In genomic region chr1:151250529-151251193, GRCm38 (mm10) we compare ENCODE assay signal across 7 mouse cellular contexts. TPM values are rescaled to one million over a fixed set of nuclear protein-coding genes. Genes with fewer than 3 reads are reported as not detected.
DNase-seq lines count a peak whose midpoint lies in the region; ATAC-seq lines count a peak whose summit lies in the region.

No protein-coding gene starts in this region.

- 47% methylated on average over 18 of the region's 18 CpGs for WGBS in intestine, embryonic 14.5 days

- DNase-seq in ES-CJ7 (ENCODE audit: low read depth, low spot score), result peak; percentile 41
- peak; percentile 36 for DNase-seq in adrenal gland, postnatal 10 days
- DNase-seq in gastrocnemius, postnatal 36 days, result peak; percentile 44 to 45
- DNase-seq in intestine, embryonic 14.5 days (ENCODE audit: low spot score), result peak; percentile 59
- peak; percentile 59 to 74 for DNase-seq in left cerebral cortex, postnatal 14 days (ENCODE audit: low spot score in 2 of 2)
- DNase-seq in spleen, postnatal 36 days (ENCODE audit: low spot score in 2 of 2), result peak; percentile 61 to 65

- H3K27me3 ChIP-seq in intestine, embryonic 14.5 days (replicated peaks; ENCODE audit: control insufficient read depth, insufficient read depth, low read length), result no peaks in the 10 kb centered on the region

- H3K36me3 ChIP-seq in intestine, embryonic 14.5 days (ENCODE audit: control insufficient read depth, insufficient read depth, low read length), result no peaks in the 10 kb centered on the region

- no peak overlapping the region for H3K27ac ChIP-seq in intestine, embryonic 14.5 days (ENCODE audit: low read depth)

- ATAC-seq in intestine, embryonic 14.5 days (replicated peaks; ENCODE audit: low FRiP score, low TSS enrichment, low read depth), result peak; percentile 47; the same call in 1 of the 2 replicates
- ATAC-seq in megakaryocyte progenitor cell, adult 5-6 weeks (replicated peaks; ENCODE audit: poor library complexity), result peak; percentile 91

- H3K4me3 ChIP-seq in intestine, embryonic 14.5 days (ENCODE audit: low read depth, low read length), result 0 out of 2 replicates have a peak overlapping the region, but pooled peaks have one; percentile 12

- H3K4me2 ChIP-seq in intestine, embryonic 14.5 days (ENCODE audit: low read length), result peak overlapping the region; percentile 32

- H3K4me1 ChIP-seq in intestine, embryonic 14.5 days (replicated peaks; ENCODE audit: control insufficient read depth, insufficient read depth, low read length), result no peaks in the 10 kb centered on the region

- no peaks in the 10 kb centered on the region for H3K9me3 ChIP-seq in intestine, embryonic 14.5 days (ENCODE audit: control insufficient read depth, low read length)

- H3K9ac ChIP-seq in intestine, embryonic 14.5 days (ENCODE audit: low read length), result no peak overlapping the region

- intact Hi-C loops in gastrocnemius, postnatal 36 days (cut with DNase I), result no loop called here
- intact Hi-C loops in left cerebral cortex, postnatal 14 days (cut with DNase I), result loop anchor here (10.0 kb wide), 2 partner anchors 94 to 166 kb away; partner anchors contain the start of gene Ivns1abp

RNA-seq across cellular contexts. Expression of gene Gm47996, which starts 40.7 kb away (rescaled TPM):
- total RNA-seq in adrenal gland, postnatal 10 days (2021), result not detected
- total RNA-seq in gastrocnemius, postnatal 36 days (2021), result under 1 TPM in 1 of 2 experiments, not detected in 1; 0.31 TPM
- not detected in 2 replicates for polyA plus RNA-seq in intestine, embryonic 14.5 days (2014; fragmentation: Nextera tagmentation; extraction: Ambion mirVana)
- not detected for total RNA-seq in left cerebral cortex, postnatal 14 days (2021)
- total RNA-seq in megakaryocyte progenitor cell, adult 5-6 weeks (2015), result not detected in 2 replicates
- not detected in 2 replicates for total RNA-seq in megakaryocyte progenitor cell, adult 5-6 weeks (2017)

RNA-seq across cellular contexts. Expression of gene 3110040M04Rik, which starts 46.7 kb away (rescaled TPM):
- not detected for total RNA-seq in adrenal gland, postnatal 10 days (2021)
- total RNA-seq in gastrocnemius, postnatal 36 days (2021), result not detected
- 0.30 TPM in 1 of 2 replicates, not detected in the other for polyA plus RNA-seq in intestine, embryonic 14.5 days (2014; fragmentation: Nextera tagmentation; extraction: Ambion mirVana)
- total RNA-seq in left cerebral cortex, postnatal 14 days (2021), result not detected
- total RNA-seq in megakaryocyte progenitor cell, adult 5-6 weeks (2015), result not detected in 2 replicates
- total RNA-seq in megakaryocyte progenitor cell, adult 5-6 weeks (2017), result 1.3 TPM in 1 of 2 replicates, not detected in the other

RNA-seq across cellular contexts. Expression of gene Gm47995, which starts 52.4 kb away (rescaled TPM):
- total RNA-seq in adrenal gland, postnatal 10 days (2021), result not detected
- total RNA-seq in gastrocnemius, postnatal 36 days (2021), result under 1 TPM in 1 of 2 experiments, not detected in 1; 0.69 TPM
- polyA plus RNA-seq in intestine, embryonic 14.5 days (2014; fragmentation: Nextera tagmentation; extraction: Ambion mirVana), result 0.23 TPM in 1 of 2 replicates, not detected in the other
- total RNA-seq in left cerebral cortex, postnatal 14 days (2021), result not detected
- total RNA-seq in megakaryocyte progenitor cell, adult 5-6 weeks (2015), result not detected in 2 replicates
- not detected in 2 replicates for total RNA-seq in megakaryocyte progenitor cell, adult 5-6 weeks (2017)

RNA-seq across cellular contexts. Expression of gene Gm8947, which starts 58.5 kb away (rescaled TPM):
- not detected for total RNA-seq in adrenal gland, postnatal 10 days (2021)
- under 1 TPM in 1 of 2 experiments, not detected in 1; 0.15 TPM for total RNA-seq in gastrocnemius, postnatal 36 days (2021)
- 0.32 TPM in 1 of 2 replicates, not detected in the other for polyA plus RNA-seq in intestine, embryonic 14.5 days (2014; fragmentation: Nextera tagmentation; extraction: Ambion mirVana)
- not detected for total RNA-seq in left cerebral cortex, postnatal 14 days (2021)
- 0.30 TPM in 1 of 2 replicates, not detected in the other for total RNA-seq in megakaryocyte progenitor cell, adult 5-6 weeks (2015)
- total RNA-seq in megakaryocyte progenitor cell, adult 5-6 weeks (2017), result not detected in 2 replicates
